Mouse (Mus musculus): ENCODE data around the gene Rragc. TPM values are rescaled to one million over a fixed set of nuclear protein-coding genes. Genes with fewer than 3 reads are reported as not detected.
A peak's percentile ranks its signal among the peaks of the same experiment; 100 is the strongest.
"Not testable (repeated sequence)": the region's sequence is repeated elsewhere in the genome, so short reads cannot be mapped to it uniquely, and the experiment has no call there.

Rragc gene
- polyA plus RNA-seq, 1 experiment from 2014 or later = 54.3 TPM

- Histone ChIP-seq H3K9ac (no peak overlapping the region), H3K27ac (ENCODE audit: low read depth) (no peak overlapping the region), H3K4me2 (no peak overlapping the region), H3K27me3 (ENCODE audit: insufficient read depth, low read length) (no peaks in the 10 kb centered on the region), H3K4me3 (ENCODE audit: low read depth, low read length) (no peak overlapping the region), H3K9me3 (ENCODE audit: low read depth, low read length) (no peaks in the 10 kb centered on the region), H3K4me1 (ENCODE audit: insufficient read depth) (no peaks in the 10 kb centered on the region), H3K36me3 (ENCODE audit: insufficient read depth) (peaks cover 79% of the 10 kb centered on the region)
- ATAC-seq (ENCODE audit: insufficient read depth) (no peak), DNase-seq (no peak)
- 93% methylated on average over 4 of the region's 4 CpGs for WGBS
- TF ChIP-seq CTCF (IDR thresholded peaks at IDR 0.05; ENCODE audit: low read depth) = no peak
These were observed 12.7 kb downstream of the Rragc start for GRCm38 (mm10) chr4:123929994-123930393.

DNA sequence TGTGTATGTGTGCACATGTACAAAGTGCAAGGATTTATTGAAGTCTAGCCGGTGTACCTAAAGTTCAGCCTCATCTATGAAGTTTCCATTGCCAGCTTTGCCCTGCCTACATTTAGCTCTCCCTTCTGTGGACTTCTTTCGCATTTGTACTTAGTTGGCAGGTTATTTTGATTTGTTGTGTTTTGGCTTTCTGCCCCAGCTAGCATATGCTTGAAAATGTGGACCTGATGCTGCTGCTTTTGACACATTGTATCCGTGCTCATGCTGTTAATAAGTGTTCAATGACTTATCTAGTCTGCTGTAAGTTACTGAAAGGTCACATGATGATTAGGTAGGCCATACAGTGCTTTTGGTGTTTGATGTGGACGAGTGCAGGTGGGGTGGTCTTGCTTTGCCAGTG is 17.1 kb downstream of the Rragc start:
- Histone ChIP-seq H3K4me1 (ENCODE audit: insufficient read depth) (no peaks in the 10 kb centered on the region), H3K9ac (no peak overlapping the region), H3K4me3 (ENCODE audit: low read depth, low read length) (no peak overlapping the region), H3K4me2 (no peak overlapping the region), H3K36me3 (ENCODE audit: insufficient read depth) (peaks cover 72% of the 10 kb centered on the region), H3K27ac (ENCODE audit: low read depth) (no peak overlapping the region), H3K27me3 (ENCODE audit: insufficient read depth, low read length) (no peaks in the 10 kb centered on the region), H3K9me3 (ENCODE audit: low read depth, low read length) (no peaks in the 10 kb centered on the region)
- ATAC-seq (ENCODE audit: insufficient read depth) (no peak), DNase-seq (no peak)
- TF ChIP-seq CTCF (IDR thresholded peaks at IDR 0.05; ENCODE audit: low read depth) = no peak
- 89% methylated on average over 4 of the region's 4 CpGs for WGBS

- DNase-seq (no peak), ATAC-seq (ENCODE audit: insufficient read depth) (no peak)
- no peaks in the 10 kb centered on the region for H3K9me3 ChIP-seq (ENCODE audit: low read depth, low read length)
- H3K27ac ChIP-seq (ENCODE audit: low read depth) = no peak overlapping the region
- 93% methylated on average over 7 of the region's 7 CpGs for WGBS
- H3K4me1 ChIP-seq (ENCODE audit: insufficient read depth) = no peaks in the 10 kb centered on the region
- no peak overlapping the region for H3K4me3 ChIP-seq (ENCODE audit: low read depth, low read length)
- no peak overlapping the region for H3K4me2 ChIP-seq
- peaks cover 56% of the 10 kb centered on the region for H3K36me3 ChIP-seq (ENCODE audit: insufficient read depth)
- H3K27me3 ChIP-seq (ENCODE audit: insufficient read depth, low read length) = no peaks in the 10 kb centered on the region
- no peak for TF ChIP-seq CTCF (IDR thresholded peaks at IDR 0.05; ENCODE audit: low read depth)
- no peak overlapping the region for H3K9ac ChIP-seq
These were observed 18.8 kb downstream of the Rragc start for GRCm38 (mm10) chr4:123936059-123936458.

- no peak overlapping the region for H3K9ac ChIP-seq
- ATAC-seq (ENCODE audit: insufficient read depth) = peak; percentile 17; the same call in 1 of the 2 replicates
- no peak overlapping the region for H3K27ac ChIP-seq (ENCODE audit: low read depth)
- TF ChIP-seq CTCF (IDR thresholded peaks at IDR 0.05; ENCODE audit: low read depth) = peak; percentile 90
- H3K4me2 ChIP-seq = no peak overlapping the region
- 4% methylated on average over 4 of the region's 4 CpGs for WGBS
- H3K27me3 ChIP-seq (ENCODE audit: insufficient read depth, low read length) = no peaks in the 10 kb centered on the region
- no peak overlapping the region for H3K4me3 ChIP-seq (ENCODE audit: low read depth, low read length)
- H3K36me3 ChIP-seq (ENCODE audit: insufficient read depth) = peaks cover 25% of the 10 kb centered on the region
- H3K9me3 ChIP-seq (ENCODE audit: low read depth, low read length) = no peaks in the 10 kb centered on the region
- no peaks in the 10 kb centered on the region for H3K4me1 ChIP-seq (ENCODE audit: insufficient read depth)
- peak; percentile 94 for DNase-seq
These were observed 22.6 kb downstream of the Rragc start for GRCm38 (mm10) chr4:123939838-123940237.

DNA sequence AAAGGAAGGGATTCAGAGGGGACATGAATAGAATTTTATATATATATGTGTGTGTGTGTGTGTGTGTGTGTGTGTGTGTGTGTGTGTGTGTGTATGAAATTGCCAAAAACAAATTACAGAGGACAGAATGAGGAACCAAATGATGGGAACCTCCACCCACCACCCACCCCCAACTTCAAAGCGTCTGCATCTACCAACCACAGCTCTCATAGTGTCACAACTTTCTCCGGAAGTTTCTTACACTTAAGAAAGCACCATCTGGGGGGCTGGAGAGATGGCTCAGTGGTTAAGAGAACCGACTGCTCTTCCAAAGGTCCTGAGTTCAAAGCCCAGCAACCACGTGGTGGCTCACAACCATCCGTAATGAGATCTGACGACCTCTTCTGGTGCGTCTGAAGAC is 23.6 kb downstream of the Rragc start:
- H3K4me1 ChIP-seq (ENCODE audit: insufficient read depth); H3K4me3 ChIP-seq (ENCODE audit: low read depth, low read length); H3K27ac ChIP-seq (ENCODE audit: low read depth); ATAC-seq (ENCODE audit: insufficient read depth); H3K9me3 ChIP-seq (ENCODE audit: low read depth, low read length); H3K4me2 ChIP-seq; DNase-seq; H3K9ac ChIP-seq; H3K27me3 ChIP-seq (ENCODE audit: insufficient read depth, low read length): not testable (repeated sequence)
- H3K36me3 ChIP-seq (ENCODE audit: insufficient read depth) = peaks cover 14% of the 10 kb centered on the region
- 60% methylated on average over 7 of the region's 7 CpGs for WGBS

DNA sequence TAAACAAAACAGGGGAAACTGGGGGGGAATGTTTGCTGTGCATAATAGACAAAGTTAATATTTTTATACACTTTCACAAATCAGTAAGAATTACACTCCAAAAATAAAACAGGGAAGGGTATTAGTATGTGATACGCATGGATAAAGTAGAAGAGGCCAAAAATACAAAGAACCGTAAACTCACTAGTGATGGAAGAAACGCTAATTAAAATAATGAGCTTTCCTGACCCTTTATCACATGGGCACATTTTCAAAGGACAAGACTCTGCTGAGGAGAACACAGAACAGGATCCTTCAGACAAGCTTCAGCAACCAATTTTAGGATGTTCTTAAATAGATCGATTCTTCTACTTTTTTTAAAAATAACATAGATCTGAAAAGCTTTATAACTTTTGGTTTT is 29.5 kb downstream of the Rragc start:
- Histone ChIP-seq H3K27ac (ENCODE audit: low read depth) (no peak overlapping the region), H3K4me3 (ENCODE audit: low read depth, low read length) (no peak overlapping the region), H3K36me3 (ENCODE audit: insufficient read depth) (no peaks in the 10 kb centered on the region), H3K4me2 (no peak overlapping the region), H3K27me3 (ENCODE audit: insufficient read depth, low read length) (no peaks in the 10 kb centered on the region), H3K9me3 (ENCODE audit: low read depth, low read length) (no peaks in the 10 kb centered on the region), H3K9ac (no peak overlapping the region), H3K4me1 (ENCODE audit: insufficient read depth) (no peaks in the 10 kb centered on the region)
- ATAC-seq (ENCODE audit: insufficient read depth) (no peak), DNase-seq (no peak)
- 72% methylated on average over 4 of the region's 4 CpGs for WGBS
- TF ChIP-seq CTCF (IDR thresholded peaks at IDR 0.05; ENCODE audit: low read depth) = no peak

DNA sequence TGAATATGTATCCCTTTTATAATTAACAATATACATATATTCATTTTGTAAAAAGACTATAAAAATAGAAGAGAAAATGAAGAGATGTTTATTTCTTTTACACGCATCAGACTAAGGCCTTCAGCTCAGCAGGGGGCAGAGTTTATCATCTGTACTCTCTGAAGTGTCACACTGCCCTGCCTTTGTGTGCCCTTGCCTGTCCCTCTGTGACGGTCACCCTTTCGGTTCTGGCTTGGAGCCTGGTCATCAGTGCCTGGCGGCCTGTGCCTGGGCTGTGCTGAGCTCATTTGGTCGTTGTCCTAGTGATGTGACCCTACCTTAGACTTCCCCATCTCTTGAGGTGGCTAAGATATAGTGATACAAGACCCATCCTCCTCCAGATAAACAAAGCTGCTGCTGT is 29.9 kb downstream of the Rragc start:
- no peak overlapping the region for H3K9ac ChIP-seq
- no peak overlapping the region for H3K4me2 ChIP-seq
- H3K9me3 ChIP-seq (ENCODE audit: low read depth, low read length) = no peaks in the 10 kb centered on the region
- DNase-seq (no peak), ATAC-seq (ENCODE audit: insufficient read depth) (no peak)
- H3K27me3 ChIP-seq (ENCODE audit: insufficient read depth, low read length) = no peaks in the 10 kb centered on the region; the same call in 1 of the 2 replicates
- no peak overlapping the region for H3K4me3 ChIP-seq (ENCODE audit: low read depth, low read length)
- WGBS = 27% methylated on average over 5 of the region's 5 CpGs
- no peaks in the 10 kb centered on the region for H3K4me1 ChIP-seq (ENCODE audit: insufficient read depth)
- H3K36me3 ChIP-seq (ENCODE audit: insufficient read depth) = no peaks in the 10 kb centered on the region
- TF ChIP-seq CTCF (IDR thresholded peaks at IDR 0.05; ENCODE audit: low read depth) = no peak
- no peak overlapping the region for H3K27ac ChIP-seq (ENCODE audit: low read depth)

- Histone ChIP-seq H3K9me3 (ENCODE audit: low read depth, low read length) (no peaks in the 10 kb centered on the region), H3K27ac (ENCODE audit: low read depth) (no peak overlapping the region), H3K36me3 (ENCODE audit: insufficient read depth) (no peaks in the 10 kb centered on the region), H3K4me2 (no peak overlapping the region), H3K4me1 (ENCODE audit: insufficient read depth) (no peaks in the 10 kb centered on the region), H3K4me3 (ENCODE audit: low read depth, low read length) (no peak overlapping the region), H3K9ac (no peak overlapping the region), H3K27me3 (ENCODE audit: insufficient read depth, low read length) (no peaks in the 10 kb centered on the region; the same call in 1 of the 2 replicates)
- ATAC-seq (ENCODE audit: insufficient read depth) (no peak), DNase-seq (no peak)
- WGBS = 77% methylated on average over 6 of the region's 6 CpGs
- TF ChIP-seq CTCF (IDR thresholded peaks at IDR 0.05; ENCODE audit: low read depth) = no peak
These were observed 31.7 kb downstream of the Rragc start for GRCm38 (mm10) chr4:123948901-123949300.

Measured in lung, embryonic 14.5 days (tissue).